Mouse (Mus musculus) embryo, embryonic 11.5 days (tissue): ENCODE results near the gene Il27ra.
A peak's percentile ranks its signal among the peaks of the same experiment; 100 is the strongest.

ENCODE experiments used
- DNase-seq: peaks from one replicate; pipeline ENCODE4 v3.0.0-alpha.2; 2012; ENCODE audit warnings: low read depth, low spot score

Gene Il27ra

DNA sequence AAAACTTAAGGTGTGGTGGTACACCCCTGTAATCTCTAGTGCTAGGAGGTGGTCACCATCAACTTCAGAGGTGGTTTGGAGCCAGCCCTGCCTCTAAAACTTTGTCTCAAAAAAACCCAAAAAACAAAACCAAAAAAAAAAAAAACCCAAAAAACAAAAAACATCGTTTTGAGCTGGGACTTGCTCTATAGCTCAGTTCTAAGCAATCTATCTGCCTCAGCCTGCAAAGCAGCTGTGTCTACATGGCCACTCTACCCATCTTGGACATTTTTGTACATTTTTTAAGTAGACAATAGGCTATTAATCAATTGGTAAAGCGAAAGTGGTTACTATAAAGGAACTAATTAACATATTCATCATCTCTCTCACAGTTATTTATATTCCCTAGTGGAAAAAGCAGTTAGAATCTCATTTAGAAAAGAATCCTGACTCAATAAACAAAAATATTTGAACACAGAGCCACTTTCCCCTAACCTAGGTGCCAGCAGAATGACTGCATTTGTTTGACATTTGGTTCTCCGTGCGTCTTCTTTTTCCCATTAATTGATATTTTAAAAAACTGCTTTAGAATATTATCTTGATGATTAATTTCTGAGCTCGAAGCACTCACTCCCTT lies 23.2 kb upstream of the Il27ra start:
- no peak for DNase-seq

DNA sequence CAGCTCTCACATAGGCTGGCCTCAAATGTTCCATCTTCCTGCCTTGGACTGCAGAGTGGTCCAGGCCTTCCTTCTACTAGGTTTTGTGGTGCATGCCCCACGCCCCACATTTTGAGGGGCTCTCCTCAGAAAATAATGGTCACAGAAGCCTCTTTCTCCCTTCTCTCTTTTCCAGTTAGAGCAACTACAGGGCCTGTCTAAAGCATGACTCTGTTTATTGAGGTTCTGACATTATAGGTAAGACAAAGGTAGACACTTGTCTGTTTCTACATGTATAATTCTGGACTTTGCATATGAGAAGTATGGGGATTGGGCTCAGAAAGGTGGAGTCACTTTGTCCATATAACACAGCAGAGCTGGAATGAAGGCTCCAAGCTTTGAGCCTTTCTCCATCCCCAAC lies 22.6 kb upstream of the Il27ra start, which contains the start of gene Gm10643:
Gene Gm10643, minus strand, starts transcription at position 101 of the 400 bp plus-strand sequence.
- DNase-seq = no peak

DNA sequence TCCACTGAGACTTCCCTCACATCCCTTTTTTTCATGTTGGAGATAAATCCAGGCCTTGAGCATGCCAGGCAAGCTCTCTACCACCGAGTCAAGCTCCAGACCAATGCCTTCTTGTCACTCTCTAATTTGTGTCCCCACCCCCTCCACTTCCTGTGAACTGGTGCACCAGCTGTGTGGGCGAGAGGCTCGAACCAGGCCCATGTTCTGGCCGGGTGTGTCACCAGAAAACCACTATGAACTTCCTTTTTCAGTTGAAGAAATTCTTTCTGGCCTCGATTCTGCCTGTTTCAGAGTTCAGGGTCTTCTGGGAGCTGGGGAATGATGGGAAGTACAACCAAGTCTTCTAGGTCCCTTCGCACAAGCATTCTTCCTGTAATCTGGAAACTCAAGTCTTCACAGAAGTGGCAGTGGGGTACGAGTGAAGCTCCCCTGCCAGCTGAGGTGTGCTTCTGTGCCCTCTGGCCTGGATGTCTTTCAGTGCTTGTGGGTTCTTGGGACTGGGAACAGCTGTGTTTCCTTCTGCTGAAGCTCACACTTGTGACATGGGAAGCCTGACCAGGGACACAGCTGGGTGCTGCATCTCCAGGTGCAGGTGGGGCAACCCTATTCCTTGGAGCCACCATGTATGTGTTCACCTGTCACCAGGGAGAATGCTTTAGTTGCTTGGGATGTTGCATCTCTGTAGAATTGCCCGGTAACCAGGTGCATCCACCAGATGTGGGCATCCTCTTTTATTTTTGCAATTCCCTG lies 21.6 kb upstream of the Il27ra start:
- no peak for DNase-seq

DNA sequence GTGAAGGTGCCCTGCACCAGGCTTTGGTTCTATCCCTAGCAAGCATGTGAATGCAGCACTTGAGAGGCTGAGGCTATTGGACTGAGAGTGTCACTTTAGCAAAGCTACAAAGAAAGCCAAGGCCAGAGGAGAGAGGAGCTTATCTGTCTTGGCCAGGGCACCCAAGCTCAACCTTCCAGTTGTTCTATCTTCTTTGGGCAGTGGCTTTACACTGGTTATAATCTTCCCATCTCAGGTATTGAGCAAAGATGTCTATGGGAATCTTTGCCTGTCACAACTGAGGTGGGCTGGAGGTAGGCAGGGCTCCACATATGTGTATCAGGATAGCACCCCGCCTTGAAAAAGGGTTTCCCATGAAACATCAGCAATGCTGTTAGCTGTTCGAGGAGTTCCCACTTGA lies 17.9 kb upstream of the Il27ra start:
- no peak for DNase-seq

DNA sequence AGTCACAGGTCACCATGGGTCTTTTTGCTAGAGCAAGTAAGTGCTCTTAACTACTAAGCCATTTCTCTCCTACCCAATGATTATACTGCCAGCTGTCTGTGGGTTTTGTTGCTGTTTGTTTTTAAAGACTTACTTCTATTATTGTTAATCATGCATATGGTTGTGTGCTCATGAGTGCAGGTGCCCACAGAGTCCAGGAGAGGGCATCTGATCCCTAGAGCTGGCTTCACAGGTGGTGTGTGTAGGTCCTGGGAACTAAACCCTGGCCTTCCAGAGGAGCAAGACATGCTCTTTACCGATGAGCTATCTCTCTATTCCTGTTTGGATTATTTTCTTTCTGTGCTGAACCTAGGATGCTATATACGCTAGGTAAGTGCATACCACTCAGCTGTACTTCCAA lies 16.8 kb upstream of the Il27ra start:
- DNase-seq = no peak

DNA sequence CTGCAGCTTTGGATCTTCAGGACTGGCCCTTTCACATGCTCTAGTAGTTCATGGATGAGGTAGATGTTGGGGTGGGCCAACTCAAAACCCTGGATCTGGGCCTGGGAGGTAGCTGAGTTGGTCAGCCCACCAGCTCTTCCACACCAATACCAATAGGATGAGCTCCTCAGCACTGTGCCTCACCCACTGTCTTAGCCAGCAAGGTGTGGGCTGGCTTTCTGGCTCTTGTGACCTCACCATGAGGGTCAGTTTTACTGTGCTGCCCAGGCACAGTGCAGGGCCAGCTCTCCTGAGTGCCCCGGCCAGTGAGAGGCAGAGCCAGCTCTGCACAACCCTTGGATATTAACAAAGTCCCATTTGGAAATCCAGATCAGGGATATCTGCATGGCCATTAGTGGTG lies 15.4 kb upstream of the Il27ra start:
- DNase-seq = no peak

DNA sequence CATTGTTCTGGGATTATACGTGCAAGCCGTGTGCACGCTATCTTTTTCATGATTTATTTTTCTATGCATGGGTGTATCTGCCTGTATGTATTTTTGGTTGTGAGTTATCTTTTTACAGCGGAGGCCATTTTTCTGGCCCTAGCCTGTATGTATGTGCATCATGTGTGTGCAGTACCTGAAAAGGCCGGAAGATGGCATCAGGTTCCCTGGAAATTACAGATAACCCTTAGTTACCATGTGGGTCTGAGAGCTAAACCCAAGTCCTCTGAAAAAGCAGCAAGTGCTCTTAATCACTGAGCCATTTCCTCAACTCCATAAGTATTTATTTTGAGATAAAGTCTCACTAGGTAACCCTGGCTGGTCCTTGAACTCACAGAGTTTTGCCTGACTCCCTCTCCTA lies 10.8 kb upstream of the Il27ra start:
- DNase-seq = no peak

DNA sequence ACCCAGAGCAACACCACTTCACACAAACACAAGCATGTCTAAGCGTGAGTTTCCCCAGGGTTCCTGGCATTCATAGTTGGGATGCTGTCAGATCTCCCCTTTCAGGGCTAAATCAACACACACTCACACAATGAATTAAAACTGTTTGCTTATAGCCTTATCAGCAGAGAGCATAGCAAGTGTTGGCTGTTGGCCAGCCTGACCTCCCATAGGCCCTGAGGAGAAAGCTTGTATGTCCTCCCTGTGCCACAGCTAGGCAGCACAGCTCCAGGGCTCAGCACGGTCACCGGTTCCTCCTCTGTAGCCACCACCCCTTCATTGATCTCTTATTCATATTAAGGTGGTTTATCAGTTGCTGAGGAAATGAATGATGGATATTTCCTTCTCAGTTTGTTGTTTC lies 10.4 kb upstream of the Il27ra start:
- no peak for DNase-seq

DNA sequence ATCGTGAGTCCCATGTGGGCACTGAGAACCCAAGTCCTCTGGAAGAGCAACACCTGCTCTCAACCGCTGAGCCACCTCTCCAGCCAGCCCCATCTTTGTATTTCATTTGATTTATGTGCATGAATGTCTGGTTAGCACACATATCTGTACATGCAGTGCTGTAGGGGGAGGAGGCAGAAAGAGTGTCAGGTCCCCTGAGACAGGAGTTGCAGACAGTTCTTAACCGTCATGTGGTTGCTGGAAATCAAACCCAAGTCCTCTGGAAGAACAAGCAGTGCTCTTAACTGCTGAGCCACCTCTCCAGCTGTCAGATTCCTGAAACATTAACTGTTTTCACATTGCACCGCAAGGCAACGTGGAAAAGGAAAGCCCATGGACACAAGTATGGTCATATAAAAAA lies 5.8 kb upstream of the Il27ra start:
- DNase-seq = no peak

DNA sequence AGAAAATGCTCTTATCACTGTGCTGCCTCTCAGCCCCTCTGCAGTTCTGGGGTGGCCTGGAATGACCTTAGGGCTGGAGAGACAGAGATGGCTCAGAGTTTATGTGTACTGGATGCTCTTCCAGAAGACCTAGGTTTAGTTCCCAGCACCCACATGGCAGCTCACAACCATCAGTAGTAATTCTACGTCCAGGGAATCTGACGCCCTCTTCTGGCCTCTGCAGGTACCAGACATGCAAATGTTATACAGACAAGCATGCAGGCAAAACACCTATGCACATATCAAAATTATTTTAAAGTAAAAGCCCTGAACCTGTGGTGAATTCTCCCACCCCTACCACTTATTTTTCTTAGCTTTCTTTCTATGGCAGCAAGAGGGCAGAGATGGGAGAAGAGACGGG lies 4.1 kb upstream of the Il27ra start:
- no peak for DNase-seq

DNA sequence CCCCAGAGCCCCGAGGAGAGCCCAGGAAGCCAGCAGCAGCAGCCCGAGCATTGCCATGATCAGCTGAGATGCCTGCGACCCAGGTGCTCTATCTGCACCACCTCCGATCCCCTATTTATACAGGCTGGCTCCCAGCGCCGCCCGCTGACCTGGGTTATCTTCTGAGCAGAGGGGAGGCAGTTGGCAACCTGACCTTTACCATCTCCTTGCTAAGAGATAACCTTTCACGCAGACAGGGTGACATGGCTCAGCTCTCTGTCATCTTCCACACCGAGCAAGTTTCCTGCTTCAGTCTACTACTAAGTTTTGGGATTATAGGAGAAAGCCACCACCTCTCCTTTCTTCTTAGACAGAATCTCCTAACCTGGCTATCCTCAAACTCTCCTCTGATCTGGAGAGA lies 2.5 kb upstream of the Il27ra start, which contains the start of gene Rln3:
Gene Rln3, minus strand, starts transcription at position 101 of the 400 bp plus-strand sequence.
- DNase-seq = no peak

DNA sequence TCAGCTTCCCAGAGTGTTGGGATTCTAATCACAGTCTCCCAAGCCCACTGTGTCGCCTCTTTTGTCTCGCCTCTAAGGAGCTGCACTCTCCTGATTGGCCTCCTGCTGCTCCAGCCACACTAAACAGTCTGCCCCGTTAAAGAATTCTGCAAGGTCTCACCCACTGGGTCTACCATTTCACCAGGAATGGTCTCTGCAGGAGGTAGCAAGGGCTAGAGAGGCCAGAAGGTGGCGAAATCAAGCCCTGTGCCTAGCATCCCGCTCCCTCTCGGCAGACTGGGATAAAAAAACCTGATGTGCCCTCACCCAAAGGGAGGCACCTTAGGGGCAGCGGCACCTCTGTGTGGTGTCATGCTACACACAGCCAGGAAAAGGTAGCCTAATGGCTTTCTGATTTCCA lies 1.7 kb upstream of the Il27ra start:
- DNase-seq = no peak

DNA sequence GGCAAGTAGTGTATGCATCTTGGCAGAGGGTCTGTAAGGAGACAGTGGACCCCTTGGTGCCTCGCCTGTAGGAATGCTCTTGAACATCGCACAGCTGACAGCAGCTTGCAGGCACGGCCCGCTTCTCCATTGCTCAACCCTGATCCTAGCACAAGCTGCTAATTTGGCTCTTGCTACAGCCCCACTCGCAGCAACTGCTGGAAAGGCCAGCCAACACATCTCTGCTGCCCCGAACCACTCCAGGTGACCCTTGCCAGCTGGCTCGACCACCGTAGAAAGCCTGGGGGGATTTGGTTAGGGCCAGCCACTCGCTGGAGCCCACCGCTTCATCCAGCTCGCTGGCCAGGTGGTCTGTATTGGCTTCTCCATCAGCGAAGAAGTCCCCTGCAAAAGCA lies 556 bp upstream of the Il27ra start:
- DNase-seq = no peak

DNA sequence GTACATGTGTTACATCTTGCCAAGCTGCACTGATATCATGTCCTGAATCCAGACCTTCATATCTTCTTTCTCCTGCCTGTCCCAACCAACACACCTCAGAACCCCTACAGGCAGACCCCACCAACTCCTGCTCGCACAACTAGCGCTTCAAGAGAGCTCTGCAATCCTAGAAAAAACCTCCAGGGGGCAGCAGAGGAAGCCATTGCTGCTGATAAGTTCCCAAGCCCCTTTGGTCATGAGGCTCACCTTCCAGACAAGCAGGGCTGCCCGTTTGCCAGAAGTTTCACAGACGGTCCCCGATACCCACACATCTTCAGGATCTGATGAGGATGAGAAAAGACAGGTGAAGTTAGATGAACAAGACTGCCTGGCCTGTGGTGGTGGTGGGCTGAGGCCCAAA lies 3.3 kb downstream of the Il27ra start:
- DNase-seq = peak; percentile 69

DNA sequence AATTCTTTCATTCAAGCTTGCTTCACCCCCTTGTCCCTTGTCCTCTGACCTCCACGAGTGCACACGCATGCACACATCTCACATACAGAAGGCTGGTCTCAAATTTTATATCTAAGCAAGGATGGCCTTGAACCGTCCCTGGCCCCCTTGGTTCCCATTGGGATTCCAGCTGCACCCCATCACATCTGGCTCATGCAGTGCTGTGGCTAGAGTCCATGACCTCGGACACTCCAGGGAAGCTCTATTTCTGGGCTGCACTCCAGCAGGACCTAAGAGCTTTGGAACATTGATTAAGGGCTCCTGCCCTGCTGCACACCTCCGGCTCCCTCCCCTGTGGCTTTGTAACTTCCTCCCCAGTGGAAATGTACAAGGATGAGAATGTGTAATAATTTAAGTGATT lies 4.4 kb downstream of the Il27ra start:
- DNase-seq = no peak

DNA sequence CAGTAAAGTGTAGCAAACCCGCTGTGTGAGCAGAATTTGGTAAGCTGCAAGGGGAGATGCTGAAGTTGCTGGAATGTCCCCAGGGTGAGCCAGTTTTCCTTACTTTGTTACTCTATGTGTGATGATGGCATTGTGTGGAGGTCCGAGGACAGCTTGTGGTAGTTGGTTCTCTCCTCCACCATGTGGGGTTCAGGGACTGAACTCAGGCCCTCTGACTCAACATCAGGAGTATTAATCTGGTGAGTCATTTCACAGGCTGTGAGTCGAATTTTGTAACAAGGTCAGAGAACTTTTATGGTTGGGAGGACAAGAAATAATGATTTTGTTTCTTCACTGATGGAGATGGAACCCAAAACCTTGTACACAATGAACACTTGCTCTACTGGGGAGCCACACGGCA lies 9.6 kb downstream of the Il27ra start:
- DNase-seq = no peak

DNA sequence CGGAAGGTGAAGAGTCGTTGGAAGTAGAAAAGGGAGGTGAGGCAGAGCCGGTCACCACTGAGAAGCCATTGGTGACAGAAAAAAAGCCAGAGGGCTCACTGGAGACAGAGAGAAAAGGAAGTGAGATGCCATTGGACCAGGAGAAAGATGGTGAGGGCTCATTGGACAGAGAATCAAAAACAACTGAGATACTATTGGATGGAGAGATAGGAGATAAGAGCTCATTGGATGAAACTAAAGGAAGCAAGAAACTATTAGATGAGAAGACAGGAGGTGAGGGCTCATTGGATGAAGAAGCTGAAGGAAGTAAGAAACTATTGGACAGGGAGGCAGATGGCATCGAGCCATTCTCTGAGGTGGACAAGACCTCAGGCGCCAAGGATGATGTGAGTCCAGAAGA lies 13.1 kb downstream of the Il27ra start:
- no peak for DNase-seq

DNA sequence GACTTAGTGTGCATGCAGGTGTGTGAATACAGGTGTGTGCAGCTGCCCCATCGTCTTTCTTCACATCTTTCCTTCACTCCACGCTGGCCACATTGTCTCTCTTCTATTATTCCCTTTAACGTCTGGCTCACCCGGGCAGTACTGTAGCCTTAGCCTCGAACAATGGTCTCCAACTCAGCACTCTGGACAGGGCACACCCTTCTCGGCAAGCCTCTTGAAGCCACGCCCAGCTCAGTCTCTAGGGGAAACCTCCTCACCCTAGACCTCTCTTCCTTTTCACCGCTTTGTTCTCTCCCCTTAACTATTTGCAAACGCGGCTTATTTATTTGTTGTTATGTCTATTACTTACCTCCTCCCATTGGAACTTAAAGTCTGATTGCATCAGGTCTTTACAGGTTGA lies 14.9 kb downstream of the Il27ra start:
- DNase-seq = no peak

DNA sequence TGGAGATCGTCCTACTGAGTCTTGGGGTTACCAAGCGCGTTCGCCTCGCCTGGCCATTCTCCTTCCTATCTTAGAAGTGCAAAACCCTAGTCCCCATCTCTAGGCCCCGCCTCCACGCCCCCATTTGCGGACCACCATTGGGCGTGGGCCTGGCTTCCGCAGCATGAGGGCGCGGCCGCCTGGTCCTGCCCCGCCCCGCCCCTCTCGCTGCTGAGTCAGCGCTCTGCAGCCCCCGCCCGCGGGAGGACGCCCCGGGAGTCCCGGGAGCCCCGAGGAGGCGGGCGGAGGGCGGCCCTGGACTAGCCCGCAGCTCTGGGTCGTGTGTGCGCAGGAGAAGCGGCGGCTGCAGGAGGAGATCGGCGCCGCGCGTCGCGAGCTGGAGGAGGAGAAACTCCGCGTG lies 16.5 kb downstream of the Il27ra start:
- peak; percentile 56 for DNase-seq

DNA sequence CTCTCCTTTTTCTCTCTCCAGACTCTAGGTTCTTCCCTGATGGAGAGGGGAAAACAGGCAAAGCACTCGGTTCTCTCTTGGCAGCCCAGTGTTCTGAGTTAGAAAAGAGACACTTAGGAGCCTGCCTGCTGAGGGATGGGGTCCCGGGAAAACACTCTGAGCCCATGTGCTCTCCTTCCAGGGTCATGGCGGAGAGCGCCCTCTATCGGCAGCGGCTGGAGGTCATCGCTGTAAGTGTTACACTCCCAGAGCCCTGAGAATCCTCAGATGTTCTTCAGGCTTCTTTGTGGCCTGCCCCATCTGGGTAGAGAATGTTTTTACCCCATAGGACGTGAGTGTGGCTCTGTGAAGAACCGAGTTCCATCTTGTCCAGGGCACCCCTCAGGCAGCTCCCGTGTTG lies 18.2 kb downstream of the Il27ra start:
- no peak for DNase-seq

DNA sequence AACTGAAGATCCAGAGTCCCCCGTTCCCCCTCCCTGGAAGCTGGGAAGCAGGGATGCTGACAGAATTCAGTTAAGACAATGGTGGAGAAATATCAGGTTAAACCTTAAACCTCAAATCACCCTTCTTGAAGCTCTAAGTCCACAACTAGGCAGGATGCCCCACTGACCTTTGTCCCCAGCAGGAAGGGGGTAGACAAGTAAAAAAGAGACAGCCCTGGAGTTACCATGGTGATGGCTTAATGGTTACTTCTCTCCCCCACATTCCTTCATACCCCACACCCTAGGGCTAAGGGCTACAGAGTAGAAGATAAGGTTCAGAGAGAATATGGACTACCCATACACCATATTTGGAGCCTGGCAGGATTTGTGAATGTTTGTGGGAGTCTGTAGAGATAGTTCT lies 18.8 kb downstream of the Il27ra start:
- no peak for DNase-seq

DNA sequence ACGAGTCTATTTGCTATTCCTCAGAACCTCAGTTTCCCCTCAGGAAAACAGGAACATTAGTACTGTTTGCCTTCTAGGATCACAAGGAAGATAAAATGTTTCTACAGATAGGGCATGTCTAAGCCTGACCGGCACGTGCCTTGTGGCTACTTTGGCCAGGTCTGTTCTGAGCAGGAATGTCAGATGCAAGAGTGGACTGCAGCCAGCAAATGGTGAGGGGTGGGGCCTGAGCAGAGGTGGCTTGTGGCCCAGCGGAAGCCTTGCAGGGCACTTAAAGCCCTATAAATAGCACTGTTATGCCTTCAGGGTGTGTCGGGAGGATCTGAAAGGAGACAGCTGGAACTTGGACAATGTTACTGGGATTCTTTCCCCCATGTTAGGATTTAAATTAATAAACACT lies 19.3 kb downstream of the Il27ra start:
- DNase-seq = no peak

DNA sequence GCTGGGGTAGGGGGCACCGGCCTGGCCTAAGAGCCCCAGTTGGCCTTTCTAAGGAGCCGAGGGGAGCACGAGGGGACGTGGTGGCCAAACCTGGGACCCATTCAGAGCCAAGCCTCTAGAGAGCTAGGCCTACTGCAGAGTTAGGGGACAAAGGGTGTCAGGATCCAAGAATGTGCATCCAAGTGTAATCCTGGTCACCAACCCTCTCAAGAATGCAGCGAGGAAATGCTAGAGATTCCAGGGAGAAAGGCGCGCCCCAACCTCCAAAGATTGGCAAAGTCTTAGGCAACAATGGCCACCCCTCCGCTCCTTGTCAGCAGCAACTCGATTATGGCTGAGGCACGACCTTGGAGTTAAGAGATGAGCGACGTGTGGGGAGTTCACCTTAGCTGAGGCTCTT lies 20.8 kb downstream of the Il27ra start:
- DNase-seq = no peak

DNA sequence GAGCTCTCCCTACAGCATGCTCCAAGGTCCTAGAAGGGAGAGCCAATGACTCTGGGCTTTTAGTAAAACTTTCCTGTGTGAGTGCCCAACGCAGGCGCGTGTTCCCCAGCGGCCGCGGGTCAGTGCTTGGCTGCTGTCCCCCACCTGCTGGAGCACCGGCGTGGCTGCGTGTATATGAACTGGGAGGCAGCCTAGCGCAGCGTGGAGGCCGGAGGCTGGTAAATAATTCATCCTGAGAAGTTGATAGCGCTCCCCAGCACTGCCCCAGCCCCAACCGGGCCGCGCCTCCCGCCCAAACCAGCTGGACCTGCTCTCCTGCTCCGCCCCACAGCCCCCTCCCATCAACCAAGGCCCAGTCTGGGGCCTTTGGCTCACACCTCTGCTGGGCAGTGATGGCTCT lies 21.3 kb downstream of the Il27ra start, which contains the start of gene Palm3:
Gene Palm3, plus strand, starts transcription at position 376 of the 400 bp plus-strand sequence.
- no peak for DNase-seq
